In the genomic region with DNA sequence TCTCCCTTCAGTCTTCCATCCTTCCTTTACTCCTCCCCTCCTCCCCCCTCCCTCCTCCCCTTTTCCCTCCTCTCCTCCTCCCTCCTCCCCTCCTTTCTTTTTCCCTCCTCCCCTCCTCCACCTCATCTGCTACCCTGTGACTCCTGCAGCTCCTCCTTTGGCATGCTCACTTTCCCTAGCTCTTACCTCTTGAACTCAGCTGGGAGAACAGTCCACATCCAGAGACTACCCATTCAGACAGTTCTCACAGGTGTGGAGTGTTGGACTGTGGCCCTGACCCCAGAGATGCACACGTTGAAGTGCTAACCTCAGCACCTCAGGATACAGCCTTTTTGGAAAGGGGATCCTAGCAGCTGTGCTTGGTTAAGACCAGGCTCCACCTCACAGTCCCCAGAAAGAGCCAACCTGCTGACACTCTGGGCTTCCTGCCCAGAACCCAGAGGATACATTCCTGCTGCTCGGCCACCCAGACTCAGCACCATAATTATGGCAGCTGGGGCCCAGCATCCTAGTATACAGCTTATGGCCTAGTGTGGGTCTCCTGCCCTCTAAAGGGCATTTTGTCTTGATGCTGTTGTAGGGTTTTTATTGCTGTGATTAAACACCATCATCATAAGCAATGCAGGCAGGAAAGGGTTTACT, we compare ENCODE assay signal across 11 mouse cellular contexts. TPM values are rescaled to one million over a fixed set of nuclear protein-coding genes. Genes with fewer than 3 reads are reported as not detected.
A peak's percentile ranks its signal among the peaks of the same experiment; 100 is the strongest.
DNase-seq lines count a peak whose midpoint lies in the region; ATAC-seq and TF ChIP-seq lines count a peak whose summit lies in the region.
"Had no signal": no experiment of that assay in that cellular context is flagged by ENCODE, and none has a peak within 500 bp of the region (broad histone marks: within the 10 kb centered on the region; RNA-seq: fewer than 3 reads in every experiment).

No protein-coding gene starts in this region.

- no peaks in the 10 kb centered on the region for H3K9me3 ChIP-seq in midbrain, embryonic 14.5 days (ENCODE audit: control insufficient read depth, low read length)
- H3K9me3 ChIP-seq in midbrain, embryonic 15.5 days: no peaks in the 10 kb centered on the region
- no peaks in the 10 kb centered on the region for H3K9me3 ChIP-seq in intestine, postnatal 0 days (ENCODE audit: control insufficient read depth)
- H3K9me3 ChIP-seq: forebrain, embryonic 10.5 days had no signal

- TF ChIP-seq CTCF in intestine, postnatal 0 days (IDR thresholded peaks at IDR 0.05; ENCODE audit: low read depth): peak; percentile 44; the same call in 1 of the 2 replicates

- H3K9ac ChIP-seq in midbrain, embryonic 14.5 days (replicated peaks; ENCODE audit: low read length): no peak overlapping the region
- H3K9ac ChIP-seq in midbrain, embryonic 15.5 days: no peak overlapping the region
- no peak overlapping the region for H3K9ac ChIP-seq in intestine, postnatal 0 days (ENCODE audit: low read depth, low read length)

- no peaks in the 10 kb centered on the region for H3K27me3 ChIP-seq in midbrain, embryonic 14.5 days (ENCODE audit: control insufficient read depth, insufficient read depth, low read length)
- no peaks in the 10 kb centered on the region for H3K27me3 ChIP-seq in midbrain, embryonic 15.5 days (replicated peaks)
- H3K27me3 ChIP-seq in intestine, postnatal 0 days (replicated peaks; ENCODE audit: control insufficient read depth, insufficient read depth, low read length): no peaks in the 10 kb centered on the region

- H3K4me2 ChIP-seq in midbrain, embryonic 14.5 days (ENCODE audit: low read length): no peak overlapping the region
- H3K4me2 ChIP-seq in midbrain, embryonic 15.5 days: no peak overlapping the region
- no peak overlapping the region for H3K4me2 ChIP-seq in intestine, postnatal 0 days (replicated peaks; ENCODE audit: low read depth)

- H3K36me3 ChIP-seq in midbrain, embryonic 14.5 days (ENCODE audit: control insufficient read depth, insufficient read depth, low read length): no peaks in the 10 kb centered on the region
- no peaks in the 10 kb centered on the region for H3K36me3 ChIP-seq in midbrain, embryonic 15.5 days (replicated peaks)
- no peaks in the 10 kb centered on the region for H3K36me3 ChIP-seq in intestine, postnatal 0 days (ENCODE audit: control insufficient read depth, insufficient read depth)
- H3K36me3 ChIP-seq: forebrain, embryonic 10.5 days had no signal

- no peak for ATAC-seq in midbrain, embryonic 14.5 days (ENCODE audit: low FRiP score, low TSS enrichment)
- no peak for ATAC-seq in midbrain, embryonic 15.5 days (replicated peaks)
- ATAC-seq in intestine, postnatal 0 days: no peak

- H3K4me1 ChIP-seq in midbrain, embryonic 14.5 days (ENCODE audit: control insufficient read depth, insufficient read depth, low read length): no peaks in the 10 kb centered on the region
- no peaks in the 10 kb centered on the region for H3K4me1 ChIP-seq in midbrain, embryonic 15.5 days
- H3K4me1 ChIP-seq in intestine, postnatal 0 days (replicated peaks; ENCODE audit: control insufficient read depth, insufficient read depth, low read length): no peaks in the 10 kb centered on the region
- H3K4me1 ChIP-seq: forebrain, embryonic 10.5 days had no signal

- H3K27ac ChIP-seq in midbrain, embryonic 14.5 days (replicated peaks; ENCODE audit: low read depth, low read length): no peak overlapping the region
- H3K27ac ChIP-seq in midbrain, embryonic 15.5 days: no peak overlapping the region
- H3K27ac ChIP-seq in intestine, postnatal 0 days (ENCODE audit: low read depth, low read length): no peak overlapping the region
- H3K27ac ChIP-seq: forebrain, embryonic 10.5 days had no signal

- WGBS in midbrain, embryonic 14.5 days: 82% methylated on average over 2 of the region's 2 CpGs
- 64% methylated on average over 2 of the region's 2 CpGs for WGBS in midbrain, embryonic 15.5 days
- 55% methylated on average over 2 of the region's 2 CpGs for WGBS in intestine, postnatal 0 days

- peak; percentile 78 to 87 for DNase-seq in cerebellum, postnatal 10 days
- no peak for DNase-seq in cerebellum, postnatal 25 days
- peak; percentile 17 for DNase-seq in midbrain, embryonic 14.5 days
- peak; percentile 29 for DNase-seq in skeletal muscle tissue, adult 2 months (ENCODE audit: low read depth, low spot score)
- no peak for DNase-seq in frontal cortex, adult 2 months (ENCODE audit: extremely low spot score in 1 of 2, low spot score in 1 of 2)
- DNase-seq in adrenal gland, adult 2 months: no peak
- DNase-seq: right cerebral cortex, adult 18-20 months had no signal

- H3K4me3 ChIP-seq in midbrain, embryonic 14.5 days (replicated peaks; ENCODE audit: low read depth, low read length): no peak overlapping the region
- no peak overlapping the region for H3K4me3 ChIP-seq in midbrain, embryonic 15.5 days
- no peak overlapping the region for H3K4me3 ChIP-seq in intestine, postnatal 0 days (ENCODE audit: low read depth, low read length)
- H3K4me3 ChIP-seq: forebrain, embryonic 10.5 days had no signal

RNA-seq across cellular contexts. Expression of a gene that starts 41.9 kb away (rescaled TPM):
- polyA plus RNA-seq in midbrain, embryonic 14.5 days (2014; fragmentation: Nextera tagmentation; extraction: Ambion mirVana): 0.20 and 0.31 TPM in 2 replicates
- polyA plus RNA-seq in midbrain, embryonic 15.5 days (2015; fragmentation: Nextera tagmentation; extraction: Ambion mirVana): 0.95 and 1.2 TPM in 2 replicates
- polyA plus RNA-seq in intestine, postnatal 0 days (2015; fragmentation: Nextera tagmentation; extraction: Ambion mirVana): 0.13 and 0.47 TPM in 2 replicates
- 0.56 and 0.92 TPM in 2 replicates for polyA plus RNA-seq in frontal cortex, adult 2 months (2012; rRNA removed)
- total RNA-seq in adrenal gland, adult 2 months (2021): not detected
- not detected in 2 replicates for polyA plus RNA-seq in adrenal gland, adult 2 months (2012; rRNA removed)
- total RNA-seq: hematopoietic stem cell, adult 5-6 weeks had no signal

Comparison
In these comparisons a context has a peak if more than half of its experiments do, and no peak if none do; other contexts are left out.
1. DNase-seq: peak in cerebellum, postnatal 10 days (2 of 2), midbrain, embryonic 14.5 days (single experiment) and skeletal muscle tissue, adult 2 months (single experiment); none in cerebellum, postnatal 25 days (0 of 2), frontal cortex, adult 2 months (0 of 2) and adrenal gland, adult 2 months (single experiment).